Mouse (Mus musculus): Measurements from ENCODE around the gene Cym. TPM values are rescaled to one million over a fixed set of nuclear protein-coding genes. Genes with fewer than 3 reads are reported as not detected.

The Cym gene
- polyA plus RNA-seq, 1 experiment from 2014 or later, result 0.32 TPM

DNA sequence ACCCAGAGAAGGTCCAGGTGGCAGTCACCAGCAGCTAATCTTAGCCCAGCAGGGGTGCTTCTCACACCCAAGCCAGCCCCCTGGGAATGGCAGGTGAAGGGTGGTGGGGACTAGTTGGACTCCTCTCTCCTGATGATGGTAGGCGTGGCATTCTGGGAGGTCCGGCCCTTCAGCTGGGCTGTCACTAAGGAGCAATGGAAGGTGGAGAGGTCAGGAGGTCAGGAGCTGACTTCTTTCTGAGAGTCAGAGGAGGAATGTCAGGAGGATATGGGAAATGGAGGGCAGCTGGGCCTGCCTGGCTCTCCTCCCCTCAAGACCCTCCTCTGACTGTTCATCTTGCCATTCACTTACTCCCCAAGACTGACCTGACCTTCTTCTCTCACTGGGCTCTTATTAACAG is 16.5 kb upstream of the Cym start:
- no peak overlapping the region for H3K27ac ChIP-seq (replicated peaks in 1 of 2; ENCODE audit: control insufficient read depth in 1 of 2, insufficient read depth in 1 of 2, low read depth in 2 of 2, low read length in 2 of 2)
- no peaks in the 10 kb centered on the region for H3K9me3 ChIP-seq (ENCODE audit: control insufficient read depth, low read length)
- 64% methylated on average over 2 of the region's 2 CpGs for WGBS
- H3K4me1 ChIP-seq (ENCODE audit: control insufficient read depth in 2 of 2, insufficient read depth in 2 of 2, low read length in 2 of 2), result no peaks in the 10 kb centered on the region
- H3K4me2 ChIP-seq (ENCODE audit: low read length), result no peak overlapping the region
- no peak for ATAC-seq (ENCODE audit: insufficient number of reproducible peaks, insufficient read depth, low FRiP score, low read depth)
- no peaks in the 10 kb centered on the region for H3K36me3 ChIP-seq (ENCODE audit: control insufficient read depth, insufficient read depth, low read length)
- H3K9ac ChIP-seq (ENCODE audit: low read length), result no peak overlapping the region
- no peaks in the 10 kb centered on the region for H3K27me3 ChIP-seq (ENCODE audit: control insufficient read depth, insufficient read depth, low read length)
- no peak overlapping the region for H3K4me3 ChIP-seq (ENCODE audit: control insufficient read depth in 1 of 2, insufficient read depth in 1 of 2, low read depth in 1 of 2, low read length in 2 of 2)

- Histone ChIP-seq H3K4me3 (ENCODE audit: control insufficient read depth in 1 of 2, insufficient read depth in 1 of 2, low read depth in 1 of 2, low read length in 2 of 2) (no peak overlapping the region), H3K4me1 (ENCODE audit: control insufficient read depth in 2 of 2, insufficient read depth in 2 of 2, low read length in 2 of 2) (peaks cover 0 to 8% of the 10 kb centered on the region in 2 experiments; a peak in 2 of 4 replicates), H3K4me2 (ENCODE audit: low read length) (no peak overlapping the region), H3K9ac (ENCODE audit: low read length) (no peak overlapping the region), H3K36me3 (ENCODE audit: control insufficient read depth, insufficient read depth, low read length) (no peaks in the 10 kb centered on the region), H3K9me3 (ENCODE audit: control insufficient read depth, low read length) (no peaks in the 10 kb centered on the region), H3K27me3 (ENCODE audit: control insufficient read depth, insufficient read depth, low read length) (peaks cover 12% of the 10 kb centered on the region; the same call in 1 of the 2 replicates), H3K27ac (replicated peaks in 1 of 2; ENCODE audit: control insufficient read depth in 1 of 2, insufficient read depth in 1 of 2, low read depth in 2 of 2, low read length in 2 of 2) (no peak overlapping the region)
- ATAC-seq (ENCODE audit: insufficient number of reproducible peaks, insufficient read depth, low FRiP score, low read depth), result no peak
- WGBS, result 22% methylated on average over 2 of the region's 2 CpGs
These were observed 12.4 kb upstream of the Cym start for GRCm38 (mm10) chr3:107233945-107234344.

- WGBS, result 6% methylated on average over 11 of the region's 11 CpGs
- Histone ChIP-seq H3K4me3 (ENCODE audit: control insufficient read depth in 1 of 2, insufficient read depth in 1 of 2, low read depth in 1 of 2, low read length in 2 of 2) (no peak overlapping the region), H3K27ac (replicated peaks in 1 of 2; ENCODE audit: control insufficient read depth in 1 of 2, insufficient read depth in 1 of 2, low read depth in 2 of 2, low read length in 2 of 2) (no peak overlapping the region), H3K4me1 (ENCODE audit: control insufficient read depth in 2 of 2, insufficient read depth in 2 of 2, low read length in 2 of 2) (peaks cover 0 to 8% of the 10 kb centered on the region in 2 experiments; a peak in 2 of 4 replicates), H3K4me2 (ENCODE audit: low read length) (0 out of 2 replicates have a peak overlapping the region, but pooled peaks have one; percentile 24), H3K9ac (ENCODE audit: low read length) (no peak overlapping the region), H3K9me3 (ENCODE audit: control insufficient read depth, low read length) (no peaks in the 10 kb centered on the region), H3K27me3 (ENCODE audit: control insufficient read depth, insufficient read depth, low read length) (peaks cover 12% of the 10 kb centered on the region; the same call in 1 of the 2 replicates), H3K36me3 (ENCODE audit: control insufficient read depth, insufficient read depth, low read length) (no peaks in the 10 kb centered on the region)
- ATAC-seq (ENCODE audit: insufficient number of reproducible peaks, insufficient read depth, low FRiP score, low read depth), result no peak
These were observed 11.8 kb upstream of the Cym start for GRCm38 (mm10) chr3:107233351-107233813.

GRCm38 (mm10) chr3:107231202-107231601 is 9.7 kb upstream of the Cym start:
- no peak overlapping the region for H3K9ac ChIP-seq (ENCODE audit: low read length)
- ATAC-seq (ENCODE audit: insufficient number of reproducible peaks, insufficient read depth, low FRiP score, low read depth), result no peak
- H3K4me3 ChIP-seq (ENCODE audit: control insufficient read depth in 1 of 2, insufficient read depth in 1 of 2, low read depth in 1 of 2, low read length in 2 of 2), result no peak overlapping the region
- H3K4me2 ChIP-seq (ENCODE audit: low read length), result no peak overlapping the region
- H3K36me3 ChIP-seq (ENCODE audit: control insufficient read depth, insufficient read depth, low read length), result no peaks in the 10 kb centered on the region
- WGBS, result 74% methylated on average over 4 of the region's 4 CpGs
- H3K27me3 ChIP-seq (ENCODE audit: control insufficient read depth, insufficient read depth, low read length), result peaks cover 12% of the 10 kb centered on the region; the same call in 1 of the 2 replicates
- H3K4me1 ChIP-seq (ENCODE audit: control insufficient read depth in 2 of 2, insufficient read depth in 2 of 2, low read length in 2 of 2), result peaks cover 0 to 8% of the 10 kb centered on the region in 2 experiments; a peak in 2 of 4 replicates
- H3K27ac ChIP-seq (replicated peaks in 1 of 2; ENCODE audit: control insufficient read depth in 1 of 2, insufficient read depth in 1 of 2, low read depth in 2 of 2, low read length in 2 of 2), result no peak overlapping the region
- no peaks in the 10 kb centered on the region for H3K9me3 ChIP-seq (ENCODE audit: control insufficient read depth, low read length)

DNA sequence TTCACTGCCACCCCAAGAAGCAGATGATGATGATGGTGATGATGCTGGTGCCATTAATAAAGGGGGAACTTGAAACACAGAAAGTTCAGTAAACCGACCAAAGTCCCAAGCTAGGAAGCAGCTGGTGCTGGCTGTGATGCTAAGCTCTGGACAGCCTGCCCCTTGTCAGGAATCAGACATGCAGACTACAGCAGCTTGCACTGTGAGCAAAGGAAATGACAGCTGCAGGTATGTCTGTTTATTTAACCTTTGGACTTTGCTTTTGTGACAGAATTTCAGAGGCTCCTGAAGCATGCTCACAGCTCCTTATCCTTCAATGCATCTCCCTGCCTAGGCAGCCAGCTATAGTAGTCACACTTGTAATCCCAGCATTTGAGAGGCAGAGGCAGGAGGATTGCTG is 9.0 kb upstream of the Cym start, which contains the start of gene A630076J17Rik:
Gene A630076J17Rik, plus strand, starts transcription at position 88 of the 400 bp plus-strand sequence.
- WGBS, result 40% methylated on average over 1 of the region's 1 CpGs
- Histone ChIP-seq H3K9me3 (ENCODE audit: control insufficient read depth, low read length) (no peaks in the 10 kb centered on the region), H3K9ac (ENCODE audit: low read length) (no peak within 1 kb of the TSS), H3K4me1 (ENCODE audit: control insufficient read depth in 2 of 2, insufficient read depth in 2 of 2, low read length in 2 of 2) (peaks cover 0 to 8% of the 10 kb centered on the region in 2 experiments; a peak in 2 of 4 replicates), H3K4me2 (ENCODE audit: low read length) (no peak within 1 kb of the TSS), H3K36me3 (ENCODE audit: control insufficient read depth, insufficient read depth, low read length) (no peaks in the 10 kb centered on the region), H3K27ac (replicated peaks in 1 of 2; ENCODE audit: control insufficient read depth in 1 of 2, insufficient read depth in 1 of 2, low read depth in 2 of 2, low read length in 2 of 2) (no peak within 1 kb of the TSS), H3K4me3 (ENCODE audit: control insufficient read depth in 1 of 2, insufficient read depth in 1 of 2, low read depth in 1 of 2, low read length in 2 of 2) (no peak within 1 kb of the TSS), H3K27me3 (ENCODE audit: control insufficient read depth, insufficient read depth, low read length) (peaks cover 12% of the 10 kb centered on the region; the same call in 1 of the 2 replicates)
- ATAC-seq (ENCODE audit: insufficient number of reproducible peaks, insufficient read depth, low FRiP score, low read depth), result no peak

DNA sequence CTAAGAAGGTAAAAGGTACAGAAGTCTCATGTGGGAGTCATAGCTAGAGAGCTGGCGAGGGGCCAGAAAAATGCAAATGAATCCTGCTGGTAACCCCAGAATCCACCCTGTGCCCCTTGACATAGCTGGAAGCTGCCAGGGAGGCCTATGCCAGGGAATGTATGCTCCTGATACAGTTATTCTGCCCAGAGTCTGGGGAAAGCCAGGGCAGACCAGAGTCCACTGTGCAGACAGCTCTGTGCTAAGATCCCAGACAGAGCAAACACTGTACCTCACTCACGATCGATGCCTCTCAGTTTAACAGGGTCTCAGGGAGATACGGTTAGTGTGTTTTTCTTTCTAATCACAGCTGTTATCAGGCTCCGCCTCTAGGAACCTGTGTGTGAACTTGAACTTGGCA is 8.3 kb upstream of the Cym start:
- Histone ChIP-seq H3K27ac (replicated peaks in 1 of 2; ENCODE audit: control insufficient read depth in 1 of 2, insufficient read depth in 1 of 2, low read depth in 2 of 2, low read length in 2 of 2) (no peak overlapping the region), H3K9ac (ENCODE audit: low read length) (no peak overlapping the region), H3K27me3 (ENCODE audit: control insufficient read depth, insufficient read depth, low read length) (peaks cover 12% of the 10 kb centered on the region; the same call in 1 of the 2 replicates), H3K4me3 (ENCODE audit: control insufficient read depth in 1 of 2, insufficient read depth in 1 of 2, low read depth in 1 of 2, low read length in 2 of 2) (no peak overlapping the region), H3K36me3 (ENCODE audit: control insufficient read depth, insufficient read depth, low read length) (no peaks in the 10 kb centered on the region), H3K4me2 (ENCODE audit: low read length) (no peak overlapping the region), H3K4me1 (ENCODE audit: control insufficient read depth in 2 of 2, insufficient read depth in 2 of 2, low read length in 2 of 2) (peaks cover 0 to 8% of the 10 kb centered on the region in 2 experiments; a peak in 2 of 4 replicates), H3K9me3 (ENCODE audit: control insufficient read depth, low read length) (no peaks in the 10 kb centered on the region)
- 41% methylated on average over 5 of the region's 5 CpGs for WGBS
- ATAC-seq (ENCODE audit: insufficient number of reproducible peaks, insufficient read depth, low FRiP score, low read depth), result 0 out of 2 replicates have a peak, but pooled peaks have one; percentile 33

DNA sequence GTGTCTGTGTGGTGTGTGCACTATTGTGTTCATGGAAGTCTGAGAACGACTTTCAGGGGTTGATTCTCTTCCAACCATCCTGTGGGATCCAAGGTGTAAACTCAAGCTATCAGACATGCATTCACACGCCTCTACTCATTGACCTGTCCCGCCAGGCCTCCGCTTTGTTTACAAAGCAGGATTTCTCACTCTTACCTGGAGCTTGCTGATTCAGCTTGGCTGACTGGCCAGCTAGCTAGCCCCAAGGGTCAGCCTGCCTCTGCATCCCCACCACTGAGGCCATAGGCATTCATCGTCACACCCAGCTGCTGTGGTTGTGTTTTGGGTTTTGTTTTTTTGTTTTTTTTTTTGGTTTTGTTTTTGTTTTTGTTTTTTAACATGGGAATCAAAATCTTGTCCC is 7.7 kb upstream of the Cym start:
- H3K9ac ChIP-seq (ENCODE audit: low read length), result no peak overlapping the region
- WGBS, result 78% methylated on average over 5 of the region's 5 CpGs
- ATAC-seq (ENCODE audit: insufficient number of reproducible peaks, insufficient read depth, low FRiP score, low read depth), result no peak

DNA sequence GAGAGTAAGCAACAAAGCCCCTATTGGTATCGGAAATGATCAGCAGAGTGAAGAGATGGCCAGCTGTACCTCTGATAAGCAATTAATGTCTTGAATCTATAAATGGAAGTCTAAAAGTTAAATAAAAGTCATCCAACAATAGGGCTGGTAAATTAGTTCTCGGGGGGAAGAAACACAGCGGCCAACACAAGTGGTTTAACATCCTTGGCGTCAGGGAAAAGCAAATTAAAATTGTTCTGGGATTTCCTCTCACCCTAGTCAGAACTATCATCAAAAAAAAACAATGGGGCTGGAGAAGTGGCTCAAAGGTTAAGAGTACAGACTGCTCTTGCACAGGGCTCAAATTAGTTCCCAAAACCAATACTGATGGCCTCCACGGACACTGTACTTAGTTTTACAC is 4.3 kb upstream of the Cym start:
- no peak overlapping the region for H3K9ac ChIP-seq (ENCODE audit: low read length)
- no peak for ATAC-seq (ENCODE audit: insufficient number of reproducible peaks, insufficient read depth, low FRiP score, low read depth)
- H3K27me3 ChIP-seq (ENCODE audit: control insufficient read depth, insufficient read depth, low read length), result no peaks in the 10 kb centered on the region
- H3K4me1 ChIP-seq (ENCODE audit: control insufficient read depth in 2 of 2, insufficient read depth in 2 of 2, low read length in 2 of 2), result peaks cover 0 to 8% of the 10 kb centered on the region in 2 experiments; a peak in 2 of 4 replicates
- no peaks in the 10 kb centered on the region for H3K9me3 ChIP-seq (ENCODE audit: control insufficient read depth, low read length)
- no peak overlapping the region for H3K27ac ChIP-seq (replicated peaks in 1 of 2; ENCODE audit: control insufficient read depth in 1 of 2, insufficient read depth in 1 of 2, low read depth in 2 of 2, low read length in 2 of 2)
- 70% methylated on average over 5 of the region's 5 CpGs for WGBS
- no peak overlapping the region for H3K4me3 ChIP-seq (ENCODE audit: control insufficient read depth in 1 of 2, insufficient read depth in 1 of 2, low read depth in 1 of 2, low read length in 2 of 2)
- no peak overlapping the region for H3K4me2 ChIP-seq (ENCODE audit: low read length)
- no peaks in the 10 kb centered on the region for H3K36me3 ChIP-seq (ENCODE audit: control insufficient read depth, insufficient read depth, low read length)

More for the DNA sequence above, 7.7 kb upstream of the Cym start:
- H3K4me3 ChIP-seq (ENCODE audit: control insufficient read depth in 1 of 2, insufficient read depth in 1 of 2, low read depth in 1 of 2, low read length in 2 of 2), result no peak overlapping the region
- no peak overlapping the region for H3K27ac ChIP-seq (replicated peaks in 1 of 2; ENCODE audit: control insufficient read depth in 1 of 2, insufficient read depth in 1 of 2, low read depth in 2 of 2, low read length in 2 of 2)
- peaks cover 12% of the 10 kb centered on the region; the same call in 1 of the 2 replicates for H3K27me3 ChIP-seq (ENCODE audit: control insufficient read depth, insufficient read depth, low read length)
- peaks cover 0 to 8% of the 10 kb centered on the region in 2 experiments; a peak in 2 of 4 replicates for H3K4me1 ChIP-seq (ENCODE audit: control insufficient read depth in 2 of 2, insufficient read depth in 2 of 2, low read length in 2 of 2)
- no peaks in the 10 kb centered on the region for H3K36me3 ChIP-seq (ENCODE audit: control insufficient read depth, insufficient read depth, low read length)
- no peak overlapping the region for H3K4me2 ChIP-seq (ENCODE audit: low read length)
- H3K9me3 ChIP-seq (ENCODE audit: control insufficient read depth, low read length), result no peaks in the 10 kb centered on the region
